Mouse (Mus musculus) C2C12 (cell line): ENCODE measurements around the gene Ly6g5c. TPM values are rescaled to one million over a fixed set of nuclear protein-coding genes. Genes with fewer than 3 reads are reported as not detected.
A peak's percentile ranks its signal among the peaks of the same experiment; 100 is the strongest.

Experiments used
- H3K27me3 ChIP-seq: one replicate; pipeline ENCODE4 v1.6.1; 2011; ENCODE audit not compliant: control insufficient read depth, insufficient read depth, insufficient read length
- H3K36me3 ChIP-seq: one replicate; pipeline ENCODE4 v1.6.1; 2011; ENCODE audit not compliant: control insufficient read depth, insufficient read depth
- H3K4me3 ChIP-seq: one replicate; pipeline ENCODE4 v1.5.1; 2011; ENCODE audit warnings: mild to moderate bottlenecking, control low read depth; ENCODE audit not compliant: poor library complexity, insufficient read depth, severe bottlenecking
- H3K79me2 ChIP-seq: one replicate; pipeline ENCODE4 v1.6.1; 2011; ENCODE audit not compliant: control insufficient read depth, insufficient read depth
- H3K79me3 ChIP-seq: one replicate; pipeline ENCODE4 v1.6.1; 2011; ENCODE audit warnings: low read depth, control low read depth
- H3ac ChIP-seq: one replicate; pipeline ENCODE3; 2011; ENCODE audit warnings: low read depth; ENCODE audit not compliant: control insufficient read depth, insufficient read length
- CEBPB ChIP-seq: IDR thresholded peaks from one replicate; pipeline ENCODE4 v1.6.1; 2011; ENCODE audit warnings: low read depth, mild to moderate bottlenecking, control low read depth, moderate library complexity
- CTCF ChIP-seq: IDR thresholded peaks from one replicate; pipeline ENCODE4 v1.5.1; 2011; ENCODE audit not compliant: control insufficient read depth, insufficient read depth, insufficient read length
- FOSL1 ChIP-seq: IDR thresholded peaks from one replicate; pipeline ENCODE4 v1.8.0; 2011; ENCODE audit warnings: mild to moderate bottlenecking, low read length; ENCODE audit not compliant: poor library complexity, insufficient read depth, severe bottlenecking
- MAX ChIP-seq: IDR thresholded peaks from one replicate; pipeline ENCODE4 v1.6.1; 2011; ENCODE audit warnings: mild to moderate bottlenecking, control low read depth
- MYOD1 ChIP-seq: IDR thresholded peaks from one replicate; pipeline ENCODE4 v1.6.1; 2011; ENCODE audit warnings: low read depth; ENCODE audit not compliant: control insufficient read depth, insufficient read length
- MYOG ChIP-seq: IDR thresholded peaks from one replicate; pipeline ENCODE4 v1.6.1; 2011; ENCODE audit not compliant: control insufficient read depth, insufficient read length; ENCODE audit errors: extremely low read depth
- USF1 ChIP-seq: IDR thresholded peaks from one replicate; pipeline ENCODE4 v1.6.1; 2011; ENCODE audit warnings: low read depth, mild to moderate bottlenecking, control low read depth, moderate library complexity
- polyA plus RNA-seq: library from polyadenylated mRNA; unstranded; fragments of >200 nt; fragmentation: generic; extraction: Trizol; gene quantifications from one replicate; pipeline ENCODE4 v1.2.1, GENCODE M21; 2012; ENCODE audit warnings: missing spikeins

The Ly6g5c gene
- polyA plus RNA-seq, 1 experiment: not detected

DNA sequence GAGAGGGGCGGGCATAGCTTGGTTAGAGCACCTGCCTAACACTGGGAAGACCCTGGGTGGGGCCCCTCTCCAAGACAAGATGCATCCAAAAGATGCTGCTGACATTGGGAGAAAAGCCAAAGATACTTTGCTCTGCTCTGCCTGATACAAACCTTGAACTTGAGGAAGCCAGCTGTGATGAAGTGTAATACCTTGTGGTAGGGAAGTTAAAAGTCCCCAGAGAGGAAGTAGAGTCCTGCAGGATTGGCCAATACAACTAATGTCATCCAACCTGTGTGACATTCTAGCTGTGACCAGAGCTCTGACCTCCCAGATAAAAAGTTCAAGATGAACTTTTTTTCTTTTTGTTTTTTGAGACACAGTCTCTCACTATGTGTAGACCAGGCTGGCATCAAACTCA is 17.0 kb downstream of the Ly6g5c start:
- Histone ChIP-seq H3K79me3 (peaks cover 45% of the 10 kb centered on the region), H3K27me3 (no peaks in the 10 kb centered on the region), H3K4me3 (no peak overlapping the region), H3K79me2 (peaks cover 61% of the 10 kb centered on the region), H3K36me3 (peaks cover 13% of the 10 kb centered on the region), H3ac (no peak overlapping the region)
- TF ChIP-seq USF1: no peak
- TF ChIP-seq MAX: no peak
- no peak for TF ChIP-seq MYOD1
- TF ChIP-seq FOSL1: no peak
- no peak for TF ChIP-seq CEBPB
- TF ChIP-seq CTCF: no peak
- TF ChIP-seq MYOG: no peak

DNA sequence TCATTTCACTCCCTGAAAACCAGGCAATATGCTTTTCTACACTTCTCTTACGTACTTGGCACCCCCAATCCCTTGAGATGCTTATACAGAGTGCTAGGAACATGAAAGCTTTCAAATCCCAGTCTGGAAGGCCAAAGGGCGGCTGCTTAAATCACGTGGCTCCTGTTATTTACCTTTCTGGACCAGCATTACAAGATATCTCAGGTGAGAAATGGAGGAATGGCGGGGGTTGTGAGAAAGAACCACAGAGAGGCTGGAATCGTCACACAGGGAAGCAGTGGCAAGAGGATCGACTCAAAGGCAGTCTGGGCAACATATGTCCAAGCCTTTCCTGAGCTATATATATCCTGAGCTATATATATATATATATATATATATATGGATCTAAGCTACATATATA is 17.5 kb downstream of the Ly6g5c start:
- Histone ChIP-seq H3K79me2 (peaks cover 56% of the 10 kb centered on the region), H3K27me3 (no peaks in the 10 kb centered on the region), H3K4me3 (peak overlapping the region; percentile 53), H3K79me3 (peaks cover 40% of the 10 kb centered on the region), H3ac (no peak overlapping the region), H3K36me3 (peaks cover 12% of the 10 kb centered on the region)
- TF ChIP-seq MYOG (no peak), CTCF (no peak)

DNA sequence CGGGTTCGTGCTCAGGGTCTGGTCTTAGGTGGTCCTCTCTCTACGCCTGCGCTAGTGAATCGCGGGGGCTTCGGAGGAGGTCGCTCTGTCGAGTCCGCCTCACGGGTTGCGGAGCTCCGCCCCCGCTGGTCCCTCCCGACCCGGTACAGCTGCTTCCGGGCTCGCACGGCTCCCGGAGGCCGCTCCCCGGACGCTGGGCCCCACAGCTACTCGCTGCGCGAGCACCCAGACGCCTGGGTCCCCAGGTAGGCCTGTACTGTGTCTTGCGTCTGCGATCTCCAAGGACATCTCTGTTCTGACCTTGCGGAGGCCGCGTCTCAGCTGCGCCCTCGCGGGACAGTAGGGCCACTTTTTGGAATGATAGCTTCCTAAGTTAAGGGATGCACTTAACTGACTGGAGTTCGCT is 18.1 kb downstream of the Ly6g5c start, which contains the start of gene D17H6S53E:
TSS of gene D17H6S53E (plus strand) at position 168 of the 406 bp plus-strand sequence.
- Histone ChIP-seq H3K79me2 (peaks cover 51% of the 10 kb centered on the region), H3K79me3 (peaks cover 36% of the 10 kb centered on the region)
- TF ChIP-seq MYOD1: no peak
- no peak for TF ChIP-seq MYOG
- TF ChIP-seq CTCF: no peak

DNA sequence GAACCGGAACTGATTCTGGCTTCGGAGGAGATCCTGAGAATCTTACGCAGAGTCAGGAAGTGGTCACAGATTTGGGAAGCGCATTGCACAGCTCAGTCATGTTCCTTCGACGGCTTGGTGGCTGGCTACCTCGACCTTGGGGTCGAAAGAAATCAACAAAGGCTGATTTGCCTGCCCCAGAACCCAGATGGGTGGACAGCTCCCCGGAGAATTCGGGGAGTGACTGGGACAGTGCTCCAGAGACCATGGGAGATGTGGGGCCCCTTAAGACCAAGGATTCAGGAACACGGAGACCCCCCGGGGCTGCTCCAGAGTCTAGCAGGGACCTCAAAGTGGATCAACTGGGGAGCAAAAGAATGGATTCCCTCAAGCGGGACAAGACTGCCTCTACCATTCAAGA is 18.9 kb downstream of the Ly6g5c start:
- Histone ChIP-seq H3K79me2 (peaks cover 45% of the 10 kb centered on the region), H3ac (peak overlapping the region; percentile 91), H3K79me3 (peaks cover 31% of the 10 kb centered on the region), H3K27me3 (no peaks in the 10 kb centered on the region), H3K36me3 (peaks cover 12% of the 10 kb centered on the region), H3K4me3 (peak overlapping the region; percentile 53)
- TF ChIP-seq CTCF (no peak), MAX (no peak), MYOG (no peak), USF1 (no peak), CEBPB (no peak), FOSL1 (no peak), MYOD1 (no peak)

More for the DNA sequence above, 18.1 kb downstream of the Ly6g5c start, which contains the start of gene D17H6S53E:
- H3K27me3 ChIP-seq: no peaks in the 10 kb centered on the region
- H3K36me3 ChIP-seq: peaks cover 12% of the 10 kb centered on the region
- peak within 1 kb of the TSS; percentile 53 for H3K4me3 ChIP-seq
- H3ac ChIP-seq: peak within 1 kb of the TSS; percentile 91

DNA sequence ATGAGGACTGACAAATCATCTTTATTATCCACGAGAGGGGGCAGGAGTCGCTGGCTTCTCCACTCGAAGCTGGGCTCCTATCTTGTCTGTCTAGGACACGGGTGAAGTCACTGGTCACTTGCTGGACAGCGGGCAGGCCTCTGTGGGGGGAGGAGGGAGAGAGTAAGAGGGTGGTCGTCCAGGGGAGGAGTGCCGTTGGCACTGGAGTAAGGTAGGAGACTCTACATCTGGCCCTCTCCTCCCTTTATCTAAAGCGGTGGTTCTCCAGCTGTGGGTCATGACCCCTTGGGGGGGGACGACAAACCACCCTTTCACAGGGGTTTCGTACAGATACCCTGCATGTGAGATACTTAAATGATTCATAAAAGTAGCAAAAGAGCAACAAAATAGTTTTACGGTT is 20.9 kb downstream of the Ly6g5c start:
- H3K4me3 ChIP-seq: no peak overlapping the region
- H3ac ChIP-seq: no peak overlapping the region
- H3K79me3 ChIP-seq: peaks cover 21% of the 10 kb centered on the region
- no peak for TF ChIP-seq USF1
- no peak for TF ChIP-seq MAX
- TF ChIP-seq FOSL1: no peak
- no peak for TF ChIP-seq MYOD1
- no peak for TF ChIP-seq MYOG
- no peak for TF ChIP-seq CEBPB
- no peak for TF ChIP-seq CTCF
- peaks cover 34% of the 10 kb centered on the region for H3K79me2 ChIP-seq
- H3K36me3 ChIP-seq: peaks cover 6% of the 10 kb centered on the region
- H3K27me3 ChIP-seq: no peaks in the 10 kb centered on the region

DNA sequence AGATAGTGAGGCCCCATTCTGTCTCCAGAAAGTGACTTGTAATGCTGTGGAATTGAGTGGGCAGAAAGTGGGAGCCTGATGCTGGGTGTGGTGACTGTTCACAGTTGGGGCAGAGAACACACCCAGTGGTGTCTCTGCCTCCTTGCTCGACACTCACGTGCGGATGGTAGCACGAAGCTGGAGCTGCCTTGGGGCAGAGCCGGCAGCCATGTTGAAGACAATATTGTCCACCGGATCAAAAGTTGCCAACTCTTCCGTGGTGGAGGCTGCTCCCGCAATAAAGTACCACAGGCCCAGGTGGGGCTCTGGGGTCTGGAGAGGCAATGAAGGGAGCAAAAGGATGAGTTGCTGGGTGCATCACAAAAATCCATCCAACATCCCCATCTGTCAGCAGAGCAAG is 23.0 kb downstream of the Ly6g5c start:
- Histone ChIP-seq H3K79me2 (peaks cover 40% of the 10 kb centered on the region), H3K27me3 (no peaks in the 10 kb centered on the region)
- TF ChIP-seq MYOD1: no peak
- no peak for TF ChIP-seq CEBPB
- TF ChIP-seq MAX: no peak
- no peak for TF ChIP-seq CTCF
- no peak for TF ChIP-seq MYOG
- no peak for TF ChIP-seq USF1

More for the DNA sequence above, 23.0 kb downstream of the Ly6g5c start:
- Histone ChIP-seq H3K36me3 (peaks cover 5% of the 10 kb centered on the region), H3K79me3 (peaks cover 23% of the 10 kb centered on the region), H3K4me3 (no peak overlapping the region), H3ac (no peak overlapping the region)
